8 mouse cellular contexts compared by ENCODE assay signal in genomic region chr11:80287150-80287549, GRCm38 (mm10). TPM values are rescaled to one million over a fixed set of nuclear protein-coding genes. Genes with fewer than 3 reads are reported as not detected.
DNase-seq lines count a peak whose midpoint lies in the region; ATAC-seq lines count a peak whose summit lies in the region.

No protein-coding gene starts in this region.

- no peak overlapping the region for H3K9ac ChIP-seq in liver, embryonic 12.5 days
- H3K9ac ChIP-seq in liver, embryonic 13.5 days = no peak overlapping the region

- H3K4me3 ChIP-seq in liver, embryonic 12.5 days = no peak overlapping the region
- H3K4me3 ChIP-seq in liver, embryonic 13.5 days (replicated peaks) = no peak overlapping the region

- H3K36me3 ChIP-seq in liver, embryonic 12.5 days = no peaks in the 10 kb centered on the region
- H3K36me3 ChIP-seq in liver, embryonic 13.5 days = no peaks in the 10 kb centered on the region

- H3K4me2 ChIP-seq in liver, embryonic 12.5 days = no peak overlapping the region
- no peak overlapping the region for H3K4me2 ChIP-seq in liver, embryonic 13.5 days

- peaks cover 6% of the 10 kb centered on the region; the same call in 1 of the 2 replicates for H3K9me3 ChIP-seq in liver, embryonic 12.5 days (replicated peaks)
- no peaks in the 10 kb centered on the region; the same call in 1 of the 2 replicates for H3K9me3 ChIP-seq in liver, embryonic 13.5 days (replicated peaks)

- peaks cover 31% of the 10 kb centered on the region for H3K27me3 ChIP-seq in liver, embryonic 12.5 days (replicated peaks)
- H3K27me3 ChIP-seq in liver, embryonic 13.5 days = peaks cover 16% of the 10 kb centered on the region

- ATAC-seq in liver, embryonic 12.5 days = no peak
- ATAC-seq in liver, embryonic 13.5 days (ENCODE audit: low read depth) = no peak

- peaks cover 9% of the 10 kb centered on the region; the same call in 1 of the 2 replicates for H3K4me1 ChIP-seq in liver, embryonic 12.5 days
- H3K4me1 ChIP-seq in liver, embryonic 13.5 days (replicated peaks) = no peaks in the 10 kb centered on the region

- DNase-seq in liver = peak; percentile 68
- DNase-seq in adrenal gland, adult 8-10 months = peak; percentile 42
- DNase-seq in embryo, embryonic 11 days = peak; percentile 83
- peak; percentile 86 for DNase-seq in induced T-regulatory cell, adult 2 months (ENCODE audit: low read depth)
- DNase-seq in liver, embryonic 13.5 days = peak; percentile 28
- DNase-seq in retina, embryonic 14.5 days (ENCODE audit: low spot score) = peak; percentile 91
- DNase-seq in thymus, postnatal 36 days = peak; percentile 59 to 68

- WGBS in liver, embryonic 12.5 days (ENCODE audit: insufficient replicate concordance) = 15% methylated on average over 5 of the region's 5 CpGs
- WGBS in liver, embryonic 13.5 days (ENCODE audit: insufficient replicate concordance) = 18% methylated on average over 5 of the region's 5 CpGs

- no peak overlapping the region for H3K27ac ChIP-seq in liver, embryonic 12.5 days
- H3K27ac ChIP-seq in liver, embryonic 13.5 days = no peak overlapping the region

RNA-seq across cellular contexts. Expression of gene Rhbdl3, which starts 13.6 kb away (rescaled TPM):
- 0.18 and 0.29 TPM in 2 replicates for polyA plus RNA-seq in liver, embryonic 12.5 days (2016; fragmentation: Nextera tagmentation; extraction: Ambion mirVana)
- 10 to 100 TPM in 1 of 4 experiments, 1 to 10 TPM in 3; 3.0 to 12.1 (median 7.0) TPM for total RNA-seq in adrenal gland, adult 8-10 months (2022)
- polyA plus RNA-seq in liver, embryonic 13.5 days (2015; fragmentation: Nextera tagmentation; extraction: Ambion mirVana) = 0.08 and 0.12 TPM in 2 replicates

Comparison
In these comparisons a context has a peak if more than half of its experiments do, and no peak if none do; other contexts are left out.
1. DNase-seq: peak in every context shown above with its lines; median percentile 91 in retina, embryonic 14.5 days; 86 in induced T-regulatory cell, adult 2 months; 83 in embryo, embryonic 11 days; 68 in liver; 64 in thymus, postnatal 36 days; 42 in adrenal gland, adult 8-10 months; 28 in liver, embryonic 13.5 days.